Mouse (Mus musculus) WW6 (cell line): Measurements from ENCODE around the gene Sufu.

Experiments used
- DNase-seq: peaks from one replicate; pipeline ENCODE4 v3.0.0-alpha.2; 2013; ENCODE audit warnings: low read depth, low spot score

Gene Sufu

GRCm38 (mm10) chr19:46497230-46497629 is 100.5 kb downstream of the Sufu start:
- no peak for DNase-seq

GRCm38 (mm10) chr19:46499539-46499835 is 102.8 kb downstream of the Sufu start:
- no peak for DNase-seq

- DNase-seq, result peak; percentile 98
These were observed 103.3 kb downstream of the Sufu start for GRCm38 (mm10) chr19:46499836-46500580.

- DNase-seq, result no peak
These were observed 104.1 kb downstream of the Sufu start for GRCm38 (mm10) chr19:46500581-46501341.

GRCm38 (mm10) chr19:46501401-46502068 is 104.8 kb downstream of the Sufu start, which contains the start of gene Trim8:
TSS of gene Trim8 (plus strand) at chr19:46501702.
- no peak for DNase-seq

GRCm38 (mm10) chr19:46502069-46502455 is 105.4 kb downstream of the Sufu start:
- DNase-seq, result no peak

- DNase-seq, result no peak
These were observed 105.9 kb downstream of the Sufu start for GRCm38 (mm10) chr19:46502471-46503166.

- peak; percentile 85 for DNase-seq
These were observed 106.8 kb downstream of the Sufu start for GRCm38 (mm10) chr19:46503351-46504084.

GRCm38 (mm10) chr19:46504085-46504552 is 107.4 kb downstream of the Sufu start:
- no peak for DNase-seq

GRCm38 (mm10) chr19:46504822-46505417 is 108.2 kb downstream of the Sufu start:
- no peak for DNase-seq

- no peak for DNase-seq
These were observed 109.1 kb downstream of the Sufu start for GRCm38 (mm10) chr19:46505646-46506371.

- DNase-seq, result no peak
These were observed 109.6 kb downstream of the Sufu start for GRCm38 (mm10) chr19:46506372-46506717.

GRCm38 (mm10) chr19:46507181-46507581 is 110.5 kb downstream of the Sufu start:
- DNase-seq, result no peak

GRCm38 (mm10) chr19:46507806-46508205 is 111.1 kb downstream of the Sufu start:
- DNase-seq, result no peak

- DNase-seq, result no peak
These were observed 112.0 kb downstream of the Sufu start for GRCm38 (mm10) chr19:46508738-46509137.

GRCm38 (mm10) chr19:46509202-46509601 is 112.5 kb downstream of the Sufu start:
- DNase-seq, result no peak

GRCm38 (mm10) chr19:46509736-46510135 is 113.0 kb downstream of the Sufu start:
- DNase-seq, result no peak

GRCm38 (mm10) chr19:46510401-46510800 is 113.7 kb downstream of the Sufu start:
- no peak for DNase-seq

- no peak for DNase-seq
These were observed 114.1 kb downstream of the Sufu start for GRCm38 (mm10) chr19:46510824-46511223.

GRCm38 (mm10) chr19:46511263-46511662 is 114.6 kb downstream of the Sufu start:
- no peak for DNase-seq
